Comparison of ENCODE assay signal across 15 mouse cellular contexts in the genomic region with DNA sequence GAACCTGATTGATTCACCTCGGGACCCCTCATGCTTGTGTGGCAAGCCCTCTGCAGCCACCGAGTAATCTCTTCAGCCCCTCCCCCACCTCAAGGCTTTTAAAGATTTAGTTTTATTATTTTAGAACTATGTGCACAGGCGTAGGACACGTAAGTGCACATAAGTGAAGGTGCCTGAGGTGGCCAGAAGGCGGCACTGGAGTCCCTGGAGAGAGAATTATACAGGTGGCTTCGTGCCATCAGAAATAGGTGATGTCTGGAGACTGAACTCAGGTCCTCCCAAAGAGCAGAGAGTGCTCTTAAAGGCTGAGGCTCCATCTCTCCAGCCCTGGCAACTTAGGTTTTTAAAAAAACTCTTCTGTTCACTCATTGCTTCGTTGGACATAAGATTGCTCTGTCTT.
A peak's percentile ranks its signal among the peaks of the same experiment; 100 is the strongest.
DNase-seq lines count a peak whose midpoint lies in the region; ATAC-seq and TF ChIP-seq lines count a peak whose summit lies in the region.
"Had no signal": no experiment of that assay in that cellular context is flagged by ENCODE, and none has a peak within 500 bp of the region (broad histone marks: within the 10 kb centered on the region; RNA-seq: fewer than 3 reads in every experiment).

No protein-coding gene starts in this region.

- H3K27me3 ChIP-seq in heart, postnatal 0 days (ENCODE audit: control insufficient read depth, insufficient read depth, low read length): no peaks in the 10 kb centered on the region
- H3K27me3 ChIP-seq: forebrain, embryonic 15.5 days; heart, embryonic 12.5 days; neural tube, embryonic 15.5 days had no signal

- no peak overlapping the region for H3K9ac ChIP-seq in heart, postnatal 0 days (replicated peaks; ENCODE audit: low read depth, low read length)
- H3K9ac ChIP-seq: forebrain, embryonic 15.5 days; heart, embryonic 12.5 days; liver, embryonic 14.5 days; neural tube, embryonic 15.5 days had no signal

- H3K27ac ChIP-seq in heart, postnatal 0 days (ENCODE audit: low read depth): no peak overlapping the region
- H3K27ac ChIP-seq: forebrain, embryonic 15.5 days; liver, embryonic 14.5 days; neural tube, embryonic 15.5 days had no signal

- H3K4me2 ChIP-seq in heart, postnatal 0 days (ENCODE audit: low read depth, low read length): no peak overlapping the region
- H3K4me2 ChIP-seq: forebrain, embryonic 15.5 days; heart, embryonic 12.5 days; neural tube, embryonic 15.5 days had no signal

- peak; percentile 22; the same call in 1 of the 2 replicates for TF ChIP-seq CTCF in heart, postnatal 0 days (IDR thresholded peaks at IDR 0.05; ENCODE audit: low read depth)

- H3K4me1 ChIP-seq in heart, postnatal 0 days (ENCODE audit: control insufficient read depth, insufficient read depth): no peaks in the 10 kb centered on the region
- H3K4me1 ChIP-seq: heart, embryonic 12.5 days had no signal

- no peak for ATAC-seq in heart, postnatal 0 days (ENCODE audit: insufficient read depth, low read depth)
- ATAC-seq: forebrain, embryonic 15.5 days; intestine, embryonic 16.5 days; Patski had no signal

- WGBS in heart, postnatal 0 days: 62% methylated on average over 7 of the region's 7 CpGs

- H3K9me3 ChIP-seq in heart, postnatal 0 days (replicated peaks; ENCODE audit: control insufficient read depth, low read length): no peaks in the 10 kb centered on the region; the same call in 1 of the 2 replicates
- H3K9me3 ChIP-seq: forebrain, embryonic 15.5 days; heart, embryonic 12.5 days; neural tube, embryonic 15.5 days had no signal

- no peak for DNase-seq in heart, postnatal 0 days (ENCODE audit: low spot score)
- DNase-seq in heart, adult 8-10 months (ENCODE audit: low spot score): no peak
- DNase-seq in left cerebral cortex, postnatal 4 days: peak; percentile 8
- no peak for DNase-seq in left cerebral cortex, adult 9 months (ENCODE audit: low spot score in 2 of 2)
- DNase-seq in ES-CJ7 (ENCODE audit: low read depth, low spot score): peak; percentile 77
- DNase-seq in lung, postnatal 10 days: peak; percentile 10
- no peak for DNase-seq in T-cell, adult 2 months (ENCODE audit: low spot score)
- DNase-seq: cerebellum, adult 8-10 months; embryo, embryonic 11 days had no signal

- H3K36me3 ChIP-seq in heart, postnatal 0 days (replicated peaks; ENCODE audit: control insufficient read depth, insufficient read depth, low read length): no peaks in the 10 kb centered on the region
- H3K36me3 ChIP-seq: forebrain, embryonic 15.5 days; heart, embryonic 12.5 days; neural tube, embryonic 15.5 days had no signal

- intact Hi-C loops in left cerebral cortex, postnatal 4 days (cut with DNase I): no loop called here

- no peak for TF ChIP-seq EP300 in heart, postnatal 0 days (IDR thresholded peaks at IDR 0.05; ENCODE audit: low read depth)

- H3K4me3 ChIP-seq in heart, postnatal 0 days (ENCODE audit: low read depth, low read length): no peak overlapping the region
- H3K4me3 ChIP-seq: forebrain, embryonic 15.5 days; heart, embryonic 12.5 days; neural tube, embryonic 15.5 days had no signal

Comparison
In these comparisons a context has a peak if more than half of its experiments do, and no peak if none do; other contexts are left out.
1. DNase-seq: peak in left cerebral cortex, postnatal 4 days (single experiment), ES-CJ7 (single experiment) and lung, postnatal 10 days (single experiment); none in heart, postnatal 0 days (single experiment), heart, adult 8-10 months (single experiment), left cerebral cortex, adult 9 months (0 of 2) and T-cell, adult 2 months (single experiment).